Mouse (Mus musculus) liver, embryonic 14.5 days (tissue): ENCODE results near the gene Atxn1.

Source experiments
- CTCF ChIP-seq: IDR thresholded peaks from 2 replicates; pipeline ENCODE4 v1.5.1; 2016; ENCODE audit warnings: antibody characterized with exemption, low read depth, control low read depth
- EP300 ChIP-seq: IDR thresholded peaks from 2 replicates; pipeline ENCODE4 v1.6.1; 2016; ENCODE audit warnings: antibody characterized with exemption, low read depth

DNA sequence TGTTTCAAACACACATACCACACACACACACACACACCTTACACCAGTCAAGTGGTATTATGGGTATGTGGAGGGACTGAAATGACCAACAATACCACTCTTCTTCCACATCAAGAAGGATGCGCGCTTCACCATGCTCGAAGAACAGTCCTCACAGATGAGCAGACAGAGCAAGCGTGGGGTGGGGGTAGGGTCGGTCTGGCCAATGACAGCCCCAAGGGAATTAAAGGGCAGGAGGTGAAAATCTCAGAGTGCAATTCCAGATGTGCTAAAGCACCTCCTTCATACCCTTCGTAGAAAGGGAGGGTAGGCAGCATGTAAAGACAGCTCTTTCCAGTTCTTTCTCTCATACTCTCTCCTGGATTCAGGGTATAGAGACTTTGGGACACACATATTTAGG, 238.6 kb downstream of the Atxn1 start:
- TF ChIP-seq CTCF = no peak
- no peak for TF ChIP-seq EP300
